Mouse (Mus musculus): ENCODE data around the gene Cerkl. TPM values are rescaled to one million over a fixed set of nuclear protein-coding genes. Genes with fewer than 3 reads are reported as not detected.

Cerkl gene
- polyA plus RNA-seq, 1 experiment: 2.3 TPM

DNA sequence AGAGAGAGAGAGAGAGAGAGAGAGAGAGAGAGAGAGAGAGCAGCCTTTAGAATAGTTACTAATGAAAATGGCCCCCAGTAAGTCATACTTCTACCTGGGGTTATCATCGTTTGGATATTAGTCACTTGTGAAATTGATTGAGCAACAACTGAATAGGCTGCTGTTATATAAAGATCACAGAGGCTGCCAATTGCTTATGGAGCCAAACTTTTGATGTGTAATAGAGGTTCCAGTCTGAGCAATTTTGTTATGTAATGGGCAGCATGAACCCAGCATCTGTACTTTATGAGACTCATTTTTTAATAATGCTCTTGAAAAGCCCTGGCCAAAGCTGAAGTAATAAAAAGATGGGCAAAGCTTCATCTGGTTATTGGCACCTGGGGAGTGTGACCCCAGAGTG is 166.4 kb downstream of the Cerkl start:
- Histone ChIP-seq H3K27me3 (ENCODE audit: control insufficient read depth, insufficient read depth, low read length) (no peaks in the 10 kb centered on the region), H3K4me1 (ENCODE audit: control insufficient read depth, insufficient read depth, low read length) (no peaks in the 10 kb centered on the region), H3K36me3 (ENCODE audit: control insufficient read depth, insufficient read depth, low read length) (no peaks in the 10 kb centered on the region), H3K4me3 (ENCODE audit: control insufficient read depth, low read depth, low read length) (no peak overlapping the region), H3K27ac (ENCODE audit: control insufficient read depth, insufficient read depth, low read depth, low read length) (no peak overlapping the region)
- TF ChIP-seq CTCF (IDR thresholded peaks at IDR 0.05; ENCODE audit: control insufficient read depth, insufficient read depth, insufficient replicate concordance, low read depth, low read length): no peak
- TF ChIP-seq POLR2A (IDR thresholded peaks at IDR 0.05; ENCODE audit: control insufficient read depth, low read depth, low read length): no peak

DNA sequence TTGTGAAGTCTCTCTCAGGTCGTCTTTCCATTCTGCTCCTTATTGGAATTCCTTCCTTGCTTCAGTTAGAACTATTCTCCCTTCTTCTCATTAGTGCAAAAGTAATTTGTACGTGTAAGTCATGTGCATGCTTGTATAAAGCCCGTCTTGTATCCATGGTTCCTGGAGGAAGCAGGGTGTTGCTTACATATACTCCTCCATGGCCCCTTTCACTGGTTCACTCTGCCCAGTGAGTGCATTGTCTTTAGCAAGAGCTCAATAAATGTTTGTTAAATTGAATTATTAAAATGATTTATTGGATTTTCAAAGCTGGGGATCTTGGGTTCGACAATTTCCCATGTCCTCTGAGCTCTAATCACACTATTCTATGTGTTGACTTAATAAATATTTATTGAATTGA is 172.4 kb downstream of the Cerkl start:
- TF ChIP-seq CTCF (IDR thresholded peaks at IDR 0.05; ENCODE audit: control insufficient read depth, insufficient read depth, insufficient replicate concordance, low read depth, low read length) (no peak), POLR2A (IDR thresholded peaks at IDR 0.05; ENCODE audit: control insufficient read depth, low read depth, low read length) (no peak)
- H3K36me3 ChIP-seq (ENCODE audit: control insufficient read depth, insufficient read depth, low read length): no peaks in the 10 kb centered on the region
- no peaks in the 10 kb centered on the region for H3K27me3 ChIP-seq (ENCODE audit: control insufficient read depth, insufficient read depth, low read length)
- H3K4me3 ChIP-seq (ENCODE audit: control insufficient read depth, low read depth, low read length): no peak overlapping the region
- H3K4me1 ChIP-seq (ENCODE audit: control insufficient read depth, insufficient read depth, low read length): no peaks in the 10 kb centered on the region
- H3K27ac ChIP-seq (ENCODE audit: control insufficient read depth, insufficient read depth, low read depth, low read length): no peak overlapping the region

Other genes with a start within 250 kb of the Cerkl start
- 0.08 and 0.11 TPM in 2 replicates for gene Itga4, start 201.4 kb downstream of the Cerkl start, polyA plus RNA-seq (2012; rRNA removed)
- gene Neurod1, start within 50 bp of the Cerkl start, polyA plus RNA-seq (2012; rRNA removed): not detected in 2 replicates
- gene Itprid2, start 178.6 kb upstream of the Cerkl start, polyA plus RNA-seq (2012; rRNA removed): 3.4 and 3.9 TPM in 2 replicates